Mouse (Mus musculus): ENCODE results near the gene Slc2a3. TPM values are rescaled to one million over a fixed set of nuclear protein-coding genes. Genes with fewer than 3 reads are reported as not detected.
A peak's percentile ranks its signal among the peaks of the same experiment; 100 is the strongest.
"Not testable (repeated sequence)": the region's sequence is repeated elsewhere in the genome, so short reads cannot be mapped to it uniquely, and the experiment has no call there.

Slc2a3 gene
- polyA plus RNA-seq, 1 experiment from 2014 or later: 50.6 TPM

DNA sequence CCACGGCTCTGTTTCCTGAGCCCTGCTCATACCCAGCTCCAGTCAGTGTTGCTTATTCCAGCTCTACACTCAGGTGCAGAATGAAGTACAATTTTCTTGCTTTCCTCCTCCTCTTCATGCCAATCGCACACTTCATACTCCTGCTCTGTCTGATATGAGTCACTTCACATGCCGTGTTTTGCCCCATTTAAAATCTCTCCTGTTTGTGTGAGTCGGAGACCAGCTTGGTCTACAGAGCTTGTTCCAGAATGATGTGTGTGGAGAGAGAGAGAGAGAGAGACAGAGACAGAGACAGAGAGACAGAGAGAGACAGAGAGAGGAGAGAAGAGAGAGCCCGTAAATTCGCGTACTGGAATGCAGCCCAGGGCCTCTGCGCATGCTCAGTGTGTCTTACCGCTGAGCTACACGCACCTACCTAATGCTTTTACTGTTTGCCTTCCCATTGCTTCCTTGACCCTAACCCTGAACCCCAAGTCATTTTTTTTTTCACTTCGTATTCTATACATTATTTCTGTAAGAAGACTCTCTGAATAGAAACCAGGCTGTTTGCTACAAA lies 30.6 kb downstream of the Slc2a3 start:
- Histone ChIP-seq H3K27me3 (replicated peaks) (no peaks in the 10 kb centered on the region), H3K27ac (replicated peaks) (0 out of 2 replicates have a peak overlapping the region, but pooled peaks have one; percentile 42), H3K4me3 (replicated peaks) (no peak overlapping the region), H3K36me3 (no peaks in the 10 kb centered on the region), H3K9ac (replicated peaks) (no peak overlapping the region), H3K4me1 (peaks cover 20% of the 10 kb centered on the region), H3K9me3 (replicated peaks) (no peaks in the 10 kb centered on the region), H3K4me2 (no peak overlapping the region)
- WGBS: 95% methylated on average over 11 of the region's 11 CpGs
- ATAC-seq (ENCODE audit: low FRiP score): no peak

- Histone ChIP-seq H3K9me3 (replicated peaks) (no peaks in the 10 kb centered on the region), H3K27ac (replicated peaks) (peak overlapping the region; percentile 42; the same call in 1 of the 2 replicates), H3K36me3 (no peaks in the 10 kb centered on the region), H3K4me2 (no peak overlapping the region), H3K4me3 (replicated peaks) (no peak overlapping the region), H3K27me3 (replicated peaks) (no peaks in the 10 kb centered on the region), H3K9ac (replicated peaks) (no peak overlapping the region), H3K4me1 (peaks cover 24% of the 10 kb centered on the region)
- peak; percentile 56; the same call in 1 of the 2 replicates for ATAC-seq (ENCODE audit: low FRiP score)
- 56% methylated on average over 10 of the region's 10 CpGs for WGBS
Measured at GRCm38 (mm10) chr6:122769771-122770759, 31.4 kb downstream of the Slc2a3 start.

GRCm38 (mm10) chr6:122768256-122768655 lies 33.2 kb downstream of the Slc2a3 start:
- H3K4me1 ChIP-seq: peaks cover 32% of the 10 kb centered on the region
- H3K4me2 ChIP-seq: no peak overlapping the region
- H3K9ac ChIP-seq (replicated peaks): no peak overlapping the region
- ATAC-seq (ENCODE audit: low FRiP score): no peak
- H3K36me3 ChIP-seq: no peaks in the 10 kb centered on the region
- H3K27me3 ChIP-seq (replicated peaks): no peaks in the 10 kb centered on the region
- no peak overlapping the region for H3K27ac ChIP-seq (replicated peaks)
- H3K4me3 ChIP-seq (replicated peaks): no peak overlapping the region
- H3K9me3 ChIP-seq (replicated peaks): no peaks in the 10 kb centered on the region
- WGBS: 46% methylated on average over 5 of the region's 5 CpGs

GRCm38 (mm10) chr6:122767012-122767411 lies 34.4 kb downstream of the Slc2a3 start:
- not testable (repeated sequence) for H3K36me3 ChIP-seq; H3K27me3 ChIP-seq (replicated peaks); H3K9me3 ChIP-seq (replicated peaks); H3K4me2 ChIP-seq; H3K9ac ChIP-seq (replicated peaks); H3K27ac ChIP-seq (replicated peaks); H3K4me3 ChIP-seq (replicated peaks); ATAC-seq (ENCODE audit: low FRiP score)
- peaks cover 36% of the 10 kb centered on the region for H3K4me1 ChIP-seq
- WGBS: 42% methylated on average over 3 of the region's 3 CpGs

DNA sequence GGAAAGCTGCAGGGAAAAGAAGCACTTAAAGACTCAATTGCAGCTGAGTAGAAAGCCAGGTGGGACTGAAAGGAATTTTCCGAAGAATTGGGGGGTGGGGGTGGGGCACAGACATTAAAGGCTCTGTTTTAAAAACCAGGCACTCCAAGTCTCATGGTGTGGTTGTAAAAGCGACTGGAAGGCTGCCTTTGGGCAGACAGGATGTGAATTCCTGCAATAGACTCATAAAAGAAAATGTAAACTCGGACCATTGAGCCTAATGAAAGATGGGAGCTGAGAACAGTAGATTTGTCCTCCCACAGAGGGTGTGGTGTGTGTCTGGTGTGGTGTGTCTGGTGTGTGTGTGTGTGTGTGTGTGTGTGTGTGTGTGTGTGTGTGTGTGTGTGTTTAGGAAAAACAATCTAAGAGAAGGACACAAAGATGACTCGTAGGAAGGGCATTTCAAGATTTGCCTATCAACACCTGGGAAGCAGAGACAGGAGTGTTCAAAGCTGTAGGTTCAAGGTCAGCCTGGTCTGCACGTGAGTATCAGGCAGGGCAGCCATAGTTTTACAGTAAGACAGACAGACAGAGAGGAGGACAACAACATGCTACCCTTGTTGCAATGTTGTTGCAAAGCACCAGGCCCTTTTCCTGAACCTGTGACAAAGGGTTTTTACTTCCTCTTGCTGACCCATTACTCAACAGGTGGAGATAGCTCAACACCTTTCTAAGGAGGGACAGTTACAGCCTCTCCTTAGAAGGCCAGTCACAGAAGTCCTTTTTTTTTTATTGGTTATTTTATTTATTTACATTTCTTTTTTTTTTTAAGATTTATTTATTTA lies 35.1 kb downstream of the Slc2a3 start:
- peak overlapping the region; percentile 97 for H3K27ac ChIP-seq (replicated peaks)
- ATAC-seq (ENCODE audit: low FRiP score): no peak
- peak overlapping the region; percentile 79 for H3K4me2 ChIP-seq
- H3K27me3 ChIP-seq (replicated peaks): no peaks in the 10 kb centered on the region
- WGBS: 13% methylated on average over 5 of the region's 5 CpGs
- H3K9ac ChIP-seq (replicated peaks): 0 out of 2 replicates have a peak overlapping the region, but pooled peaks have one; percentile 20
- H3K4me1 ChIP-seq: peaks cover 40% of the 10 kb centered on the region
- H3K9me3 ChIP-seq (replicated peaks): no peaks in the 10 kb centered on the region
- H3K36me3 ChIP-seq: no peaks in the 10 kb centered on the region
- peak overlapping the region; percentile 53 for H3K4me3 ChIP-seq (replicated peaks)

DNA sequence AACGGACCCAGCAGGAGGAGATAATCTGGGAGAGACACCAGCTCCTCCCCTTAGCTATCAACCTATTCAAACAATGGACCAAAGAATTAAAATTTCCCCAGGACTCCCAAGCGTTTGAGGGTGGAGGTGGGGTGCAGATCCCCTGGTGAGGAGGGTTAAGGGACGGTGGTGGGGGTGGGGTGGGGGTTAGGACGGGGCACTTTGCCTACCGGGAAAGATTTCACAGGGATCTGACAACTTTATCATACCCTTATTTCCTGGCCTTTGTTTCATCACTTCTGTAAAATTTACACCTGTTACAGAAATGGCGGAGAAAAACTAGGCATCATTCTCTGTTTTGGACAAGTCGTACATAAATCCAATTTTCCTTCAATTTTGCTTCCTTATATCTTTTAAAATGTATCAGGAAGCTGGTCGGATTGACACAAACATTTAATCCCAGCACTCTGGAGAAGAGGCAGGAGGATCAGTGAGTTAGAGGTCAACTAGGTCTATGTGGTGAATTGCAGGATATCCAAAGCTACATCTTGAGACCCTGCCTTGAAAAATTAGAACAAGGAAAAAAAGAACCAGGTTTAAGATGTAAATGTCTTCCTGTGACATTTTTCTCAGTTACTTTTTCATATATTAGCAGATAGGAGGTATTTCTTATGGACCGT lies 36.0 kb downstream of the Slc2a3 start:
- peak overlapping the region; percentile 97 for H3K27ac ChIP-seq (replicated peaks)
- peak overlapping the region; percentile 70 for H3K9ac ChIP-seq (replicated peaks)
- H3K27me3 ChIP-seq (replicated peaks): no peaks in the 10 kb centered on the region
- H3K4me3 ChIP-seq (replicated peaks): peak overlapping the region; percentile 53
- H3K4me2 ChIP-seq: peak overlapping the region; percentile 79
- H3K36me3 ChIP-seq: no peaks in the 10 kb centered on the region
- 4% methylated on average over 9 of the region's 9 CpGs for WGBS
- H3K9me3 ChIP-seq (replicated peaks): no peaks in the 10 kb centered on the region
- ATAC-seq (ENCODE audit: low FRiP score): no peak
- peaks cover 39% of the 10 kb centered on the region for H3K4me1 ChIP-seq

DNA sequence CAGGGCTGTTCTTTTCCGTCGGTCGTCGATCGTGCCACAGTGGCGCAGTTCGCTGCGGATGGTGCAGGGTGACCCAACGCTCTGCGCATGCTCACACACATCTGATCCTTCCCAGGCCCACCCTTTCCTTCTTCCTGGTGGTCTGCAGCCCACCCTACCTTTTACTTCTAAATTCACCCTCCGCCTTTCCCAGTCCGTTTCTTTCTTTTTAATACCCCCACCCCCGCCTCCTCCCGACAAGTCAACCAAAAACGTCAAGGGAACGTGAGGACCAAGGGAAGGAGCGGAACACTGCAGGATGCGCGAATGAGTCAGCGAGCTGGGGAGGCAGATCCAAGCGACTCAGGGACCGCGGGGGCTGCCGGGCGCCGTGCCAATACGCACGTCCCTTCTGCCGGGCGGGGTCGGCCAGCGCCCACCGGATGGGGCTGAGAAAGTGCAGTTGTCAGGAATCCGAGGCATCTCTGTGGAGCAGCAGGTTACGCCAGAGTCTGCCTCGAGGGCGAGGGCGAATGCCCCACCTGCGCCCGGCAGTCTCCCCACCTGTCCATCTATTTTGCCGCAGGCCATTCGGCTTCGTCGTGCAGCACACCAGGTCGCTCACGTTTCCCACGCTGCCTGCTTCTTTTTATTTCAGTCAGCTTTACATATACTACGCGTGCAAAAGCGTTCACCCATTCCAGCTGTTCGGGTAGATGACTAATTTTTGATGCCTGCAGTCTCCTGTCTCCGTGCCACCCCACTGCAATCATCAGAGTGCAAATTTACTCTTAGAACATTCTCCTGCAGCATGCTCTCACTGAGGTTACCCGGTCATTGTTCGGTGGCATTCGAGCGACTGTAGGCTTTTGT lies 36.8 kb downstream of the Slc2a3 start:
- under 1% methylated on average over 56 of the region's 56 CpGs for WGBS

DNA sequence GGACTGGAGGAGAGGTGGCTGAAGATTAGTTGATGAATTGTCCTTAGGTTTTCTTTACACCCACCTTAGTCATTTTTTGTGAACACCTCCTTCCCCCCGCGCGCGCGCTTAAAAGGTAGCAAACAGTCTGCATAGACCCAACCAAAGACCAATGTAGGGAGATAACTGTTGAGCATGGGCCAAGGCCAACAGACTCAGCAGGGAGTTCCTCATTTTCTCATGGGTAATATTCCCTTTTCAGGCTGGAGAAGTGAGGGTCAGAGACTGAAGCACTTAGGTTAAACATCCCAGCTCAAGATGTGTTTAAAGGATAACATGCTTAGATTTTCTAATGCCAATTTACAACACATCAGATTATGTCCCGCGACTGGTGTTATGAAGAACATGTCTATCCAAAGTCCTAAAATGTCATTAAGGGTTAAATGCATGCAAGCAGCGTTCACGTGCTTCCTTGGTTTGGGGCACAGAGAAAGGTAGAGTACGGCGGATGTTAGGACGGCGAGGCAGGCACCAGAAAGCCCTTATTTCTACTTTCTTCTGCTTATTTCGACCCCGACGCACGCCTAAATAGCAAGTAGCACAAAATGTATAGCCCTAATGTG lies 37.5 kb downstream of the Slc2a3 start:
- peak; percentile 42 for ATAC-seq (ENCODE audit: low FRiP score)
- Histone ChIP-seq H3K27me3 (replicated peaks) (no peaks in the 10 kb centered on the region), H3K9ac (replicated peaks) (peak overlapping the region; percentile 70), H3K4me1 (peaks cover 29% of the 10 kb centered on the region), H3K4me2 (peak overlapping the region; percentile 79), H3K27ac (replicated peaks) (peak overlapping the region; percentile 97), H3K36me3 (no peaks in the 10 kb centered on the region), H3K4me3 (replicated peaks) (peak overlapping the region; percentile 53), H3K9me3 (replicated peaks) (no peaks in the 10 kb centered on the region)
- WGBS: 32% methylated on average over 17 of the region's 17 CpGs

More for the DNA sequence above, 36.8 kb downstream of the Slc2a3 start:
- Histone ChIP-seq H3K4me2 (peak overlapping the region; percentile 79), H3K4me1 (peaks cover 32% of the 10 kb centered on the region), H3K4me3 (replicated peaks) (peak overlapping the region; percentile 53), H3K9ac (replicated peaks) (peak overlapping the region; percentile 70), H3K36me3 (no peaks in the 10 kb centered on the region), H3K27me3 (replicated peaks) (no peaks in the 10 kb centered on the region), H3K27ac (replicated peaks) (peak overlapping the region; percentile 97), H3K9me3 (replicated peaks) (no peaks in the 10 kb centered on the region)
- peak; percentile 93 for ATAC-seq (ENCODE audit: low FRiP score)

DNA sequence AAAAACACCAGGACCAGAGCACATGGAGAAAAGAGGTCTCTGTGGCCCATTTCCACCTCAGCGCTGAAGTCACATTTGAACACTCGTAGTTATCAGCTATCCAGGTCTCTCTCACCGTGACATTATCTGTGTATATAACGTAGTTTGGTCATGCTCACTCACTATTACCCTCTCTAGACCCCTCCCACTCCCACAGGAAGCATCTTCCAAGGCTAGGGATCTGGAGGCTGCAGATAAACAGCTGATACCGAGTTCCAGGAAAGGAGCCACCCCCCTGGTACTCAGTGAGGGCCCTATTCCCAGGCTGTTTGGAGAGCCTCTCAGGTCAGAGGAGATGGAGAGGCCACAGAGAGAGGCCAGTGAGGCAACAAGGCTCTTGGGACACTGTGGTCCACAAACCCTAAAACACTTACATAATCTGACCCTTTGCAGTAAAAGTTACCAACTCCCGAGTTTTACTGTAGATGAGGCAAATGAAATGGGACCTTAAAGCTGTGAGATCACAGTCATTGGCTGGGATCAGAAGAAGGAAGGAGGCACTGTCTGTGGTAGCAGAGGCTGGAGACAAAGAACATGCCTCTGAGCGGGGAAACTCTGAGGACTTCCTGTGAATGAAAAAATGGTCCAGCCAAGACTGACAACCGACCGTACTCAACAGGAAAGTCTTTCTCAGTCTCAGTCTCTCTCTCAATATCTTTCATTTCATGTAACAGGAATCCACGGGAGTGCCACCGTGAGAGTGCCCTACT lies 38.3 kb downstream of the Slc2a3 start:
- H3K4me3 ChIP-seq (replicated peaks): peak overlapping the region; percentile 53; the same call in 1 of the 2 replicates
- peak overlapping the region; percentile 79; the same call in 1 of the 2 replicates for H3K4me2 ChIP-seq
- ATAC-seq (ENCODE audit: low FRiP score): no peak
- peak overlapping the region; percentile 97; the same call in 1 of the 2 replicates for H3K27ac ChIP-seq (replicated peaks)
- no peaks in the 10 kb centered on the region for H3K27me3 ChIP-seq (replicated peaks)
- peaks cover 29% of the 10 kb centered on the region for H3K4me1 ChIP-seq
- no peaks in the 10 kb centered on the region for H3K9me3 ChIP-seq (replicated peaks)
- WGBS: 65% methylated on average over 11 of the region's 11 CpGs
- H3K36me3 ChIP-seq: no peaks in the 10 kb centered on the region
- no peak overlapping the region for H3K9ac ChIP-seq (replicated peaks)
